Mouse (Mus musculus) adrenal gland, adult 18-20 months (tissue): ENCODE results near the gene Hpgds. TPM values are rescaled to one million over a fixed set of nuclear protein-coding genes. Genes with fewer than 3 reads are reported as not detected.

Experiments used
- DNase-seq, 2 experiments: peaks; one replicate each; pipeline ENCODE4 v3.0.0; 2021 to 2022; ENCODE audit warnings: low spot score in 2 of 2
- long read RNA-seq, 2 experiments: library from polyadenylated mRNA; stranded (forward); transcript quantifications; one replicate each; pipeline ENCODE4 v2.0.0; 2021
- total RNA-seq, 2 experiments: library from RNA; stranded (reverse); gene quantifications; 1 replicate in 1 of 2; 2 replicates in 1 of 2; pipeline ENCODE4 v1.2.3; 2021

Hpgds gene
- 1 to 10 TPM; 1.4 to 3.4 TPM for total RNA-seq
- long read RNA-seq, experiment 1, partial matches to known transcripts, result 0 of 1 reads
- long read RNA-seq, experiment 1, other reads (novel, unspliced or antisense), result 0 of 1 reads
- long read RNA-seq, experiment 2, partial matches to known transcripts, result 0 of 2 reads
- long read RNA-seq, experiment 2, other reads (novel, unspliced or antisense), result 1 of 2 reads

DNA sequence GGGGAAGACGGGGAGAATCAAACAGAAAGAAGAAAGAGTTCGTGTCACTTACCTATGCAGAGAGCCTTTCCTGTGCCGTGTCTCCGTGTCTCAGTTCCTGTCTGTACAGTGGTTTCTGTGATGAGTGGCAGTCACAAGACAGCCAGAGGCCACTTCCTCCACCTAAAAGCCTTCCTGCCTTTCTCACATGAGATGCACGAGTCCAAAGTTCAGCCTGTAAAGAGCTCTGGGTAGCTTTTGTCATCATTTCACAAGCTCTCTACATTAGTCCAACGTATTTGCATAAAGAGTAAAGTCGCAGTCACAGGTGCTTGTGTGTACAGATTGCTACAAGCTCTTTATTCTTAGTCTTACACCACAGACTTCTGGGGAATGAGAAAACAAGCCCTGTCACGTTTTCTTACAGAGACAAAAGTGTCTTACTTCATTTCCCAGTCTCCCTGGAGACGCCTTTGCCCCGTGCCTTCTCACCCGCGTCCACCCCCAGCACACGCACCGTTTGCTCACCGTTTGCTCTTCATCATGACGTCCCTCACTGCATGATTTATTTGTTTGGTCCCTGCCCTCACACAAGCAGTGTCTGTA is at the start of gene Hpgds:
Gene Hpgds, minus strand, starts transcription at position 288 of the 585 bp plus-strand sequence.
- DNase-seq, result no peak

DNA sequence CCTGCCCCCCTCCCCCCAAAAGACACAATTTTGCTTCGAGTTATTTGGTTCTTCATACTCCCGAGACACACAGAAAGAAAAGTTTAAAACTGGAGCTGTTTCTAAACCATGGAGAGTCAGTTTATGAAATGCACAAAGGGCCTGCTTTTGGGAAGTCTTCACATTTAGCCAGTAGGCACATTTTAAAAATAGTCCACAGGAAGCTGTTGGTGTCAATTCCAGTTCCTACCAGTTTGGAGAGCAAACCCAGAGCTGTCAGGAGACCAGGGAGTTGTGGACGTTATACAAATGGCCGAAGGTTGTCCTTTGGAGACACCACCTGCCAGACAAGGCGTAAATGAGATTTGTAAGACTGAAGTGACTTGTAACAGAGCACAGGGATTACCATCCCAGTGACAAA is 20.3 kb upstream of the Hpgds start:
- no peak for DNase-seq

DNA sequence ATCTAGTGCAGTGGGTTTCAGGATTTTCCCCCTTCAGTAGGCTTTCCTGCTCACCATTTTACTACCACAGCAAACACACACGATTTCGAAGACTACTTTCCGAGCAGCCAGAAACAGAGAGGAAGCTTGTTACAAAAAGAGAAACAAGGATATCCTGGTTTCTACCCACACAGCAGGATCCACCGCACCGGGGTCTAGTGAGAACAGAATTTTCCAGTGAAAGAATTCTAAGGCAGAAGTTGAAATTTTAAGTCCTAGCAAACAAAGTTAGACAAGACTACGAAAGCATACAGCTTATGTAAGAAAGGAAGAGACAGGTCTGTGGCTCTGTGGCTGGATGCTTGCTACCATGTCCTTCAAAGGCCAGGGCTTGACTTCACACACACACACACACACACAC is 19.4 kb upstream of the Hpgds start:
- DNase-seq, result no peak

DNA sequence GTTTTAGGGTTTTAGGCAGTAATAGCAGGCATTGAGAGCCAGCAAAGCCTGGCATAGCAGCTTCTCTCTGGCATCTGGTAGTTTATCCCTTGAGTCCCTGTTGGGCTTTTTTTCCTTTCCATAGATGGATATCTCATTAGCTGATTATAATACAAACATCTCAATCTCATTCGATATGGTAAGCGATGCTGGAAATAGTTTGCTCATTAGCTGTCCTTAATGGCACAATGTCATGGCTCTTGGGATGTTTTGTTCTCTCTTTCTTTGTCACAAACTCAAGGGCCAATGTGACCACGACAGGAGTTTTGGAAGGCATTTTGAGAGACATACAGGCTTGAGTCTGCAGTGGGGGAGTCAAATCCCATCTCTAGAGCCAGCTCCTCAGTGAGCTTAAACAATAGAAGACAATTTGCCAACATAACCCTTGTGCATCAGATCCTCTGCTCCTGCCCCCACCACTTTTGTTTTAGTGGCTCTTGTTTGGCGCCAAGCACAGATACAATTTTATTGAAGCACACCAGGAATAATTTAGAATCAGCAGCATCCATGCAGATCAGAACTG is 14.8 kb upstream of the Hpgds start:
- DNase-seq, result no peak

DNA sequence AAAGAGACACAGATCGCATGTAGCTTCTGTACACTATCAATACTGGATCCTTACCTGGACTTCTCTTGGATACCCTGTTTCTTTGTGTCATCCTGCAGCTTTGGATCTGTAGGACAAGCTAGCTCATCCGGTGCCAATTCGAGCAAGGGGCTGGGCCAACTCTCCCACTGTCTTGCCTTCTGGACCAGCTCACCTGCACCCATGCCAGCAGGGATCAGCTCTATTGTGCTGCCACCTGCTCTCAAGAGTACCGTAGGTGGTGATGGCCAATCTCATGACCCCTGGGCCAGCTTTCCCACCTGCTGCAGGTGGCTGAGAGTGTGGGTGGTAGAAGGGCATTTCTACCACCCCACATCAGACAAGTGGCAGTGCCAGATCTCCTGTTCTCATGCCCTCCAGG is 12.3 kb upstream of the Hpgds start:
- DNase-seq, result no peak

DNA sequence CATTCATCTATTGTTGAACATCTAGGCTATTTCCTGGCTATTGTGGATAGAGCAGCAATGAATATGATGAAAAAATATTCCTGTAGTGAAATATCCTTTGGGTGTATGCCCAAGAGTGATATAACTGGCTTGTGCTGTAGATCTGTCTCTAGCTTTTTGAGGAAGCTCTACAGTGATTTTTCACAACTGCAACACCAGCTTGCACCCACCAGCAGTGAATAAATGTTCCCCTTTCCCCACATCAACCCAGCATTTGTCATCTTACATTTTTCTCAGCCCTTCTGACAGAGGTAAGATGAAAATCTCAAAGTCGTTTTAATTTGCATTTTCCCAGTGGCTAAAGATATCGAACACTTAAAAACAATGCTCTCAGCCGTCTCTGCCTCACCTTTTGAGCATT is 8.9 kb upstream of the Hpgds start:
- DNase-seq, result no peak

DNA sequence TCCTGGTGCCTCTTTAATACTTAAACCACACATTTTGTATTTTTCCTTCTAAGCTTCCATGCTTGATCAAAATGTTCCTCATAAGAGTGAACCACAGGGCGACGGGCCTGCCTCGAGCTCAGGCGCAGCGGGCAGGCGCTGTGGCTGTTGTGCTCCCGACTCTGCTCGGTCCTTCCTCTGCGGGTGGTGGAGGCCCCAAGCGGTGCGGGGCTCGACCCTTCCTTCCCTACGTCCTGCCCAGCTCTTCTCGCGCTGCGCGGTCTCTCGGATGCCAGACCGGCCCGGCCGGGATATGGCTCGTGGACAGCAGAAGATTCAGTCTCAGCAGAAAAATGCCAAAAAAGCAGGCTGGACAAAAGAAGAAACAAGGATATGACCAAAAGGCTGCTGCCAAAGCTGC is 6.0 kb upstream of the Hpgds start:
- DNase-seq, result no peak

DNA sequence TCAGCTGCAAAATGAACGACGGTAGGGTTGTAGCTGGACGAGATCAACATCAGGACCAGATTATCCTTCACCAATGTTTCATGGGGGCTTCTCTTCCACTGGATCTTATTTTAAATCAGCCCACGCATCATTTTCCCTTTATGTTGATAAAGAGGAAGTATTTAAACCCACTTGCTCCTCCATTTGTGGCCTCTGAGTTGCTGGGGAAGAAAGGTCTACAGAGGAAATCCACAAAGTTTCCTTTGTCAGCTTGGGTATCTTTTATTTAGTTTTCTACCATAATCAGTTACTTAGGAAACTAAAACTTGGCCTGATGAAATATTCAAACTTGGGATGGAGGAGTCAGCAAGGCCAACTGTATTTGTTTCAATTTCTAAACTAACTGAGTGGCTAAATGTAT is 1.7 kb upstream of the Hpgds start:
- no peak for DNase-seq

DNA sequence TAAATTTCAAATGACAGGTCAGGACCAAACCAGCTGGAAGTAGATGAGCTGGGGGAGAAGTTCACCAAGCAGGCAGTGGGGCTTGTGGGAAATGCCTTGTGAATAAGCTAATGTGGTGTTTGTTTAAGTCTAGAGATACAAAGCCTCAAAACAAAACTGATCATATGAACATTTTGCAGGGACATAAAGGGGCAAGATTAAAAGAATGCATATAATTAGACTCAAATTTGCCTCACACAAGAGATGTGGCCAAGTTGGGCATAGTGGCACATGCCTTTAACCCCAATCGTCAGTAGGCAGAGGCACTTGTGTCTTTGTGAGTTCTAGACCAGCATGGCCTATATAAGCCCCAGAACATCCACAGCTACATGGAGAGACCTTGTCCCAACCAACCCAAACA is 2.4 kb downstream of the Hpgds start:
- DNase-seq, result no peak

DNA sequence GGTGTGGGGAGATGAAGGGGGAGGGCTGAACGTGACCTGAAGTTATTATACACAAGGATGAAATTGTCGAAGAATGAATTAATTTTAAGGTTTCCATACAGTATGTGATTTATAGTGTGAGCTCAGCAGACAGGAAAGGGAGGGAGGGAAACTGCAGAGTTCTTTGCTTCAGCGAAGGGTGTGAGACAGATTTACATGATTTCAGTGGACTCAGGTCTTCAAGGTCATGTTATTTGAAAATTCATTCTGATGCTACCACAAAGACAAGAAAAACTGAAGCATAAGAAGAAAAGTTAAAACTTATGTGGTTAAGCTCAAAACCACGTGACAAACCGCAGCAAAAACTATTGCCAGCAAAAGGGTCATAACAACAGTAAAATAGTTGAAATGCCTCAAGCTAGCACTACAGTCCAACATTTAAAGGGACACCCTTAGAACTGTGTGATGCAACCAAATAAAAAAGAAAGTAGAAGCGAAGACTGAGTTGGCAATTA is 3.9 kb downstream of the Hpgds start:
- DNase-seq, result no peak

DNA sequence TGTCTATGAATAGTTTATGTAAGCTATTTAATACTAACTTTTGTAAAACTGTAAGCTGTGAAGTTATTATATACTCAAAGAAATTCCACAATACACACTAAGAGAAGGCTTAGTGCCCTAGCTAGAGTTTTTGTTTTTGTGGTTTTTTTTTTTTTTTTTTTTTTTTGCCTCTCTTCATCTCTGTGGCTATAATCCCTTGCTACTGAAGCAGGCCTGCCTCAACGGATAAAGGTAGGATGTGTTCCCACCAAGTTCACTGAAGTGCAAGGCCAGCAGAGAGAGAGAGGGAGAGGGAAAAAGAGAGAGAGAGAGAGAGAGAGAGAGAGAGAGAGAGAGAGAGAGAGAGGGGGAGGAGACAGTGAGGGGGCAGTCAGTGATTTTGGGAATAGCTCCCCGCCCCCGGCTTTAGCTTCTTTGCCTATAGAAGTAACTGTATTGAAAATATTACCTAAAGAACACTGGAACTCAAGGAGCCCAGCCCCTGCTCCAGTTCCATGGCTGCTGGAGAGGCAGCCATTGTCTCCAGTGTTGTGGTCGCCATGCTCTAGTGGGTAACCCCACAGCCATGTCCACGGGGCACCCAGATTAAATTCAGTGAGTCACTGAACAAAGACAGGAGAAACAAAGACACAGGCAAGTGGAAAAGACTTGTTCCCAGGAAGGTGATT is 4.5 kb downstream of the Hpgds start:
- DNase-seq, result no peak

DNA sequence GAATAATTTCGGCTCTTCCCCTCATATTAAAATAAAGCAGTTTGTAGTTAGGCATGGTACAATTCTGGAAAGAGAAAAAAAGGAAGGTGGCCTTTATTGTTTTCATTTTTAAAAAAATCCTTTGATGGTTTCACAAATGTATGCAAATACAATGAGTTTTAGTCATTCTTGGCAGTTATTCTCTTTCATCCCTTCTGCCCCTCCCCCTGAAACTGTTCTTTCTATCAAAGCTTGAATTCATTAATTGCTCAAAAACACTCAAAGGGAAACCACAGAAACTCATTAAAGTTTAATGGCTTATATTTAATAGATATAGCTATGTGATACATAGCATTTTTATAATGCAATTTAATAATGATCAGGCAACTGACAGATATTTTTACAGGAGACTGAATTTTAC is 6.5 kb downstream of the Hpgds start:
- DNase-seq, result no peak

DNA sequence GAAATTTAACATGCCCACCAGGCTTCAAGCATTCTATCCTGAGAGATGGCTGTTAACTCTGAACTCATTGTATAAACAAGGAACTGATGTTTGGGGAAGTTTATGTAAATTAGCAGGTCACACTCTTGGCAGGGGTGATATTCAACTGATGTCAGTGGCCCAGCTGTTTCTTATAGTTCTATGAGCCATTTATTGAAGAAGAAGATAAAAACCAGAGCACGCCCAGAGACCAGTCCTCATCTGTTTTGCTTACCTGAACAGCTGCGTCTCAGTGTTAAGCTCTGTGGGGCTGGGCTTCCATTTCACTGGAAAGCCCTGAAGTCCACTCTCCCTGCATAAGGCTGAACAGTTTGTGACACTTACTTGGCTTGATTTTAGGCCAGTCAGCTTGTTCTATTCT is 6.9 kb downstream of the Hpgds start:
- DNase-seq, result no peak

DNA sequence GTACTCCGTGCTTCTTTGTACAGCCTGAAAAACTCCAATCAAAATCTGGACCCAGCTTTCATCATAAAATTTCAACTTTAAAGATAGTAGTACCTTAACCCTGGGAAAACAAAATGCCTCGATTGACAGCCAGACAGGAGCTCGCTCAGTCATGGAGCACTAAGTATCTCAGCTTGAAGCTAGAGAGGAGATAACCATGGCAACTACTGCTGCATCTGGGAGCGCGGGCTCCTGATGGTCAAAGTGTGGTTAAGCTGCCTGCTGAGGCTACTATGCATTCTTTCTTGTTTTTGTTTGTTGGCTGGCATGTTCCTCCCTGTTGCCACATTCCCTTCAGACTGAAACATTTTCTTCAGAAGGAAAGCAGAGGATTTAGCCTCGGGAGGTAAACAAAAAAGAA is 12.3 kb downstream of the Hpgds start:
- DNase-seq, result no peak

DNA sequence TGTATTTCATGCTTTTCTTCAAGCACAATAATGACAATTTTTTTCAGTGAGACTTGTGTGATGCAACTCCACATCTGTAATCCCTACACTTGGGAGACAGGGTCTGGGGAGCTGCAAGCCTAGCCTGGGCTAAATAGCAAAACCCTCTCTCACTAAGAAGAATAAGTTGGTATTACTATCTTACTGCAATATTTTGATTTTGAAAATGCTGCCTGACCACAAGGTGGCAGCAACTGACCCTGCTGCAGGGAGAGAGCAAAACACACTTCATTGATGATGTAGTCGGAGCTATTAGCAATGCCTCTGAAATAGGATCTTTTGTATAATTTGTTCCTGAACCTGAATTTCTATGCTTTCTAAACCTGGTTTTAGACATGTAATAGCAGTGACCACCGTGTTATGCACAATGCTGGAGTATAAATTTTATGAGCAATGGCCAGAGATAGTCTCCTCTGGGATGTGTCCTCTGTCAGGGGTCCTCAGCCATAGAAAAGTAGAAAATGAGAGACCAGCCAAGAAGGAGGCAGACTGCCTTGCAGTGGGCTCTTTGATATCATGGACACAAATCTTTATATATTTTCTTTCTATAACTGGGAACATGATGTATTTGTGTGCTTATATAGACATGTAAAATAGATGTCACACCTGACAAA is 18.5 kb downstream of the Hpgds start:
- peak; percentile 24 to 40 for DNase-seq

DNA sequence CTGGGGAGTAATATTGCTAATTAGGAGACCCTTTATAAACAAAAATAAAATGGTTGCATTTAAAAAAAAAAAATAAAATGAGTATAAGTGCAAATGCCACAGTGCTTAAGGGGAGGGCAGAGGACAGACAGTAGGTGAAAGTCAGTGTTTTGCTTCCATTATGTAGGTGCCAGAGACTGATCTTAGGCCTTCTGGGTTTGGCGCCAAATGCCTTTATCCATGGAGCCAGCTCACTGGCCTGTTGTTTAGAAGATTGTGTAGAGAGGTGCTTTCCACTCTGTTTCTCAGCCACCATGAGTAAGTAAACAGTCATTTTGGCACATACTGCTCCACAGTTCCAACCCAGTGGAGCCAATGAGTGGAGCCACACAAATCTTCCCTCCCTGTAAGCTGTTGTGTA is 27.2 kb downstream of the Hpgds start:
- DNase-seq, result no peak

DNA sequence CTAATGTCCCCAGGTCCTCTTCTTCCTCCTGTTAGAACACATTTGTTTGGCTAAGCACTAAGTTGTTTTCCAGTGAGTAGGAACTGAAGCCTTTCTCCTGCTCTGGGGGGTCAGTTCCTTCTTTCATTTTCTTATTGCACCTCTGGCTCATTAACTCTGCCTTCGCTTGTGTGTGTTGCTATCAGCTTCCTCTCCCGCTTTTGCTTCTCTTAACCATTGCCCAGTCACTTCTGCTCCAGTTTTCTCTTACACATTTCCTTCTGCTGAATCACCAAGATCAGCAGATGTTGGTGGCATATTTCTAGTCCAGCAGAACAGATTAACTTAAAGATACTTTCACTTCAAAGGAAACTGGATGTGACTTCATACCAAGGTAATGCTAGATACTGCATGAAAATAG is 29.8 kb downstream of the Hpgds start:
- no peak for DNase-seq

DNA sequence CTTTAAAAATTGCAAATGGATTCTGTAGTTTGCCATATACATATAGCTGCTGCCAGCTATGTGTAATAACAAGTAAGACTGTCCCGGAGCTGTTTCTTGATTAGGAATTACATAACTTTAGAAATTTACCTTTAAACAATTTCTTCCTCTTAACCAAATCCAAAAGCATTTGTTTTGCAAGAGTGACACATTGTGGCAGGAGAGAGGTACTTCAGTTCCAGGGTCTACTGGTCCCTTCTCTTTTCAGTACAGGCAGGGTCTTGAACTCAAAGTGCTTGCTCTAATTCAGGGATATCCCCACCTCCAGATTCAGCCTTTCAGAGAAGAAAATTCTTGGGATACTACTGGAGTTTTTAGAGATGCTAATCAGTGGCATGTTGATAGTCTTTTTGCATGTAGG is 65.6 kb downstream of the Hpgds start:
- no peak for DNase-seq

DNA sequence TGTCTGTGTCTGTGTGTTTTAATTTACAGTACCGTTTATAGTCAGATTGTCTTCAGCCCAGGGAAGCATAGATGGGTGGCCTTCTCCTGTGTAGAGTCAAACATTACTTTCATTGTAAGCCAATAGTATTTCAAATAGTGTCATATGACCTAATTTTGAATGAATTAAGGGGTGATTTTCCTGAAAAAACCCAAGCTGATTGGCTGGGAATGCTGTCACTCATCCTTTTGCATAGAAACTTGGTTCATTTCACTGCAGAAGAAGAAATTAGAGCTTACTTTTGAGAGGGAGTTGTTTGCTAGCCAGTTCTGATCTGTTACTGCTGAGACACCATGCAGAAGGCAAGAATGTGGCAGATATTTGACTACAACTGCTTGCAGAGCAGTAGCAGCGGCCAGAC is 69.5 kb downstream of the Hpgds start:
- no peak for DNase-seq
